Mouse (Mus musculus) kidney, adult 2 months (tissue): Measurements from ENCODE around the gene Hoxa5.

Source experiments
- CTCF ChIP-seq: fragments of 200-500 bp; conservative IDR thresholded peaks from 2 replicates; pipeline ENCODE4 v1.5.1; 2011; ENCODE audit warnings: low read depth, mild to moderate bottlenecking, control low read depth, low read length, moderate library complexity, mixed read lengths; ENCODE audit not compliant: insufficient read depth, insufficient read length
- POLR2A ChIP-seq: fragments of 200-500 bp; IDR thresholded peaks from one replicate; pipeline ENCODE4 v1.6.1; 2011; ENCODE audit warnings: low read depth, low read length, control low read depth

GRCm38 (mm10) chr6:52215070-52215469 lies 10.7 kb upstream of the Hoxa5 start:
- TF ChIP-seq CTCF (no peak), POLR2A (no peak)
